Mouse (Mus musculus) ovary, postnatal 36 days (tissue): ENCODE data around the gene Mndal.
"Not testable (repeated sequence)": the region's sequence is repeated elsewhere in the genome, so short reads cannot be mapped to it uniquely, and the experiment has no call there.

Source experiments
- DNase-seq: peaks from one replicate; pipeline ENCODE4 v3.0.0; 2022; ENCODE audit warnings: low spot score, mixed read lengths

Gene Mndal

DNA sequence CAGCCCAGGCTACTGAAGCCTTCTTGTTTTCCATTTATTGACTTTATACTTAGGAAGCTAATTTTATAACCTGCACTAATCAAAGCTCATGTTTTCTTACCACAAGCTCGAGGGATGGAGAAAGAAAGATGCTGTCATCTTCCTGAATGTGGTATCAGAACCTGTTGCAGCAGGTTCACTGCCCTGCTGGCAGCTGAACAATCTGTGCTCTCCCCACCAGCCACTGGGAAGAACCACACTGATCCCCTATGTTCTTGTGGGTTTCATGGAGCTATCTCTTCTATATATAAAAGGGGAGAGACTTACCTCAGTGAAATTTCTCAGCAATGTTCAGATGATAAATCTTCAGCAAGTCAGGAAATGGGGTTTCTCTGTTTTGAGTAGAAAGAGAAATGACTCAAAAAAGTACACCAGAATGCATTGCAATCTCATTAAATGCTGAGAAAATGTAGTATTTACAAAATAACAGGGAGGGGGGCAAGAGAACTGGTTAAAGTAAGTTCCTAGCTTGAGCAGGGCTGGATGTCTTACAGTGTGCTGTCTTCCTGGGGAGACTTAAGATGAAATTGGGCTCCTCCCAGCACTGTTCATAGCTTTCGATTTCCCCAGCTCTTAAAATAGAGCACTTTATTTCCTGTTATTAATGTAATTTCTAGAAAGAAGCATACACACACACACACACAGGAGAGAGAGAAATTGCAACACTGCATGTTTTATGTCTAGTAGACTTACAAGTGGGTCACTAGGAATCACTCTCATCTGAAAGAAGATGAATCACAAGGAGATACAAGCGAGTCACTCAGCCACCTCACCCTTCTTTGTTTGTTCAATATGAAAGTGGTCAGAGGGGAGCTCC lies at the start of gene Mndal, which contains the start of gene Ifi203:
Gene Mndal (minus strand): TSS at position 568 of the 856 bp plus-strand sequence.
Gene Ifi203 (minus strand): TSS at position 749 of the 856 bp plus-strand sequence.
- DNase-seq = not testable (repeated sequence)

- DNase-seq = not testable (repeated sequence)
Observed at GRCm38 (mm10) chr1:173982694-173983305, 40.5 kb upstream of the Mndal start, which contains the start of gene Ifi202b. Gene Ifi202b (minus strand): TSS chr1:173982744.

GRCm38 (mm10) chr1:173981038-173981437 lies 38.7 kb upstream of the Mndal start:
- not testable (repeated sequence) for DNase-seq

DNA sequence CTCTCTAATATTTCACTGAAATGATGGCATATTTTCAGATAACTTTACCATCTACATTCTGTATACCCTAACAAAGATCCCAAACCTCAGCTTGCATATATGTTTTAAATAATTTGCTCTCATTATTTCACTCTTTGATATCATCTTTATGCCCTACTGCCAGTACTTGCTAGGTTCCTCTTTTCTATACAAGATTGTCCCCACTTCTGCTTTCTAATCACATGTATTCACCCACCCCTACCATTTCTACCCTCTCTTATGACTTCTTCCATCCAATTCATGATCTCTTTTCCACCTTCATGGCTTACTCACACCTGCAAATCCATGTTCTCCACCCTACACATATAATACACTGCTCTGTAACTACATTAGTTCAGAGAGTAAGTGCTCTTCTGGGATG lies 35.3 kb upstream of the Mndal start:
- DNase-seq = no peak

DNA sequence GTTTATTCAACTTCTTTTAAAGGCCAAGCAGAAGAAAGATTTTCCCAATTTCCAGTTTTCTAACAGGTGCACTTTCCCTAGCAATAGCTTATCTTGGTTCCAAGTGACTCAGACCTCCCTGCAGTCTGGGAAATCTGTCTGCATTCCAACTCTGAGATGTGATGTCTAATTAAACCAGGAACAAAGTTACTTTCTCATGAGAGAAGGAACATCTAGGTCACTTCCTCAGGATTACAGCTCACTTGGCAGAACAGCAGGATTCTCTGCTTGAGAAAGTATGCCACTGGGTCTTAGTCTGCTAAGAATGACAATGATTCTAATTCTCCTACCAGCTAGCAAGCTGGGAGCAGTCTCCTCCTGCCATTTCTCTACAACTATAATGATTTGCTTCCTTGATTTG lies 30.8 kb upstream of the Mndal start:
- no peak for DNase-seq

DNA sequence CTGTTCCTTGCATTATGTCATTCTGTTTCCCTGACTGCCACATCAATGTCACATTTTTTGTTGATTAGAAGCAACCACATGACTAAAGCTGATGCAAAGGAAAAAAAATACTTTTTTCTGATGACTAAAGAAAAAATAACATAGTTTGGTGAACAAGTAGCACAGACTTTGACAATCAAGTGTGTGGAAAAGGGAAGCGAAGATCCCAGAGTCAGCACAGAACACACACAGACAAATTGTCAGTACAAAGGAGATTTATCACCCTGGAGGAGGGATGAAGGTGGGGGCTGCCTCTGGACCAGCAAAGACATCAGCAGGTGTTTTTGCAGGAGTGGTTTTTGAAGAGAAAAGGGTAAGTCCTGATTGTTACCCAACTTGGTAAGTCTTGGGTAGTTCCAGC lies 19.2 kb upstream of the Mndal start:
- DNase-seq = not testable (repeated sequence)

- not testable (repeated sequence) for DNase-seq
Observed at GRCm38 (mm10) chr1:173959998-173960397, 17.7 kb upstream of the Mndal start.

DNA sequence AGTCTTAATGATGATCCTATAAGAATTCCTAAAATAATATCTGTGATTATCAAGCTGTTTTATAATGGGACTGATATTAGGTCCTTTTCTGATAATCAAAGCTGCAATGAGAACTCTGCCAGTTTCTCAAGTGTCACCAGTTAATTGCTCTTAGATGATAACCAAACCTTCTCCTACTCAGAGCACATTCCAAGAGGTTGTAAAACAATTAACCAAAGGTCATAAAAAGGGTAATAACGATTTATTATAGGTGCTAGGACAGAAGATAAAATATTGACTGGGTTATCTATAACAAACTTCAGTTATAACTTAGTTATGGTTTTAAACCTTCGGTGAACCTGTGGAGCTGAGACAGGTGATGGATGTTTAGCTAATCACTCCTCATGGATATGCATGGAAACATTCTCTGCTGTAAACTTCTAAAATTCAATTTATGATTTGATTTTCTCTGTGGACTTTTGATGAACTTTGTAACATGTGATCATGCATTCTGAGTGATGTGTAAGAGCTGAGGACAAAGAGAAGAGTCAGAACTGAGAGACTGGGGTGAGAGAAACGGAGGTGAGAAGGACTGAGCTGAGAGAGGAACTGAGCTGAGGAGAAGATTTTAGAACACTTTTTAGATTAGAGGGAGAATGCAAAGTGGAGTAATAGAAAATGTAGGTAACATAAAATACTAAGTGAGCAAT lies 13.7 kb upstream of the Mndal start:
- not testable (repeated sequence) for DNase-seq

- no peak for DNase-seq
Observed at GRCm38 (mm10) chr1:173955071-173955796, 12.9 kb upstream of the Mndal start.

DNA sequence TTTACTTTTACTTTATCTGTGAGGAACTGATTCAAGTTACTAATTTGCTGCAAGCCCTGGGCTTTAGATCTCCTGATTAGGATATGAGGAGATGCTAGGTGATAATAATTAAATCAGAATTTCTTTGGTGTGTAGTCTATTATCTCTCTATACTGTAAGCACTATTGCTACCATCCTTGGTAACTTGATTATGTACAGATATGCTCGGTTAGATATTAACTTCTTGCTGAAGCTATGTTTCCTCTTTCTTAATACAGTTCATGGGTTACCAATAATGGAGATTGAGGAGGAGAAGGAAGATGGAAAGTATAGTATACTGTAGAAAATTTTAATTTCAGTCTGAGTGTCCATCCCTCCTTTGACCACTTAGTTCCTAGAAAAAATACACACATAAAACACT lies 11.3 kb upstream of the Mndal start:
- DNase-seq = no peak

DNA sequence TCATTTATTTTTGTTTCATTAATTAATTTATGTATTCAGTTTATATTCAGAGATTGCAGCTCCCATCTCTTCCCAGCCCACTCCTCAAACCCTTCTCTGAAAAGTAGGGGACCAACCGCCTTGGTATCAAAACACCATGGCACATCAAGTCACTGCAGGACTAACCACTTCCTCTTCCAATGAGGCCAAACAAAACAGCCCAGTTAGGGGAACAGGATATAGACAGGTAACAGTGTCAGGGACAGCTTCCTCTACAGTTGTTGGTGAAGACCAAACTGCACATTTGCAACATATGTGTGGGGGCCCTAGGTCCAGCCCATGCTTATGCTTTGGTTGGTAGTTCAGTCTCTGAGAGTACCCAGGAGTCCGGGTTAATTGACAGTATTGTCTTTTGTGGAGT lies 6.8 kb upstream of the Mndal start:
- not testable (repeated sequence) for DNase-seq

- not testable (repeated sequence) for DNase-seq
Observed at GRCm38 (mm10) chr1:173942780-173943066, 432 bp upstream of the Mndal start.

DNA sequence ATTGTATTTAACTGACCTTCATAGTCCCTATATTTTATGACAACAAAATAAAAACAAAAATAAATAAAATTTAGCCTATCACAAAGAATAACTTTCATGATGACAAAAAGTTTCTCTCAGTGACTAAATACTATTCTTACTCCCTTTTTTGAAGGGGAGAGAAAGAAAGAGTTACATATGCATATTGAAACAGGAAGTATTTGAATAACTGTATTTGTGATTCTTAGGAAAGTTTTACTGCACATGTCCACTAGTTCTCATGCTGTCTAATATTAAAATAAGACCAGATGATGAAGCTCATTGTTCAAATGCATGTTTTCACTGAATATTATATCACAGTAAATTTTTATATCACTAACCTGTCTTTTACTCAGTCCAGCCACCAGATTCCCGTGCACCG lies 769 bp downstream of the Mndal start:
- not testable (repeated sequence) for DNase-seq

GRCm38 (mm10) chr1:173919279-173919678 lies 23.0 kb downstream of the Mndal start:
- DNase-seq = not testable (repeated sequence)

- DNase-seq = no peak
Observed at GRCm38 (mm10) chr1:173914559-173914958, 27.7 kb downstream of the Mndal start.

- DNase-seq = not testable (repeated sequence)
Observed at GRCm38 (mm10) chr1:173913256-173913791, 29.0 kb downstream of the Mndal start.

GRCm38 (mm10) chr1:173912548-173913255 lies 29.6 kb downstream of the Mndal start, which contains the start of gene Ifi211:
Gene Ifi211 (minus strand): TSS chr1:173913046.
- DNase-seq = peak; percentile 5

- DNase-seq = no peak
Observed at GRCm38 (mm10) chr1:173911808-173912464, 30.4 kb downstream of the Mndal start.

DNA sequence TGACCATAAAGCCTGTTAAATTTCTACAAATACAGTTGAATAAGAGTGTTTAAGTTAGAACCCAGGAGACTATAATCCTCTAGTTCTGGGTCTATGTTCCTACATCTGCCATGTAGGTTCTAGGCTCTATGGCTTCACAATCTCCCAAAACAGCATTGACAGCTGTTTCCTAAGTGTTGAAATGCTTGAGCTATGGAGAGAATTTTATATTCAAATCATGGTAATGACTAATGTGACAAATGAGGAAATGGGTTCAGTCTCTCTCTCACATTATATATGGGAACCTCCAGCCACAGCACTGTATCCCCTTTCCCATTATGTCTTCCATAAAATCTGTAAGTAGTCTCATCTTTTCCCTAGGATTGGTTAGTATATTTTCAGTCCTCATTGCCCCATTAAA lies 33.9 kb downstream of the Mndal start:
- not testable (repeated sequence) for DNase-seq

DNA sequence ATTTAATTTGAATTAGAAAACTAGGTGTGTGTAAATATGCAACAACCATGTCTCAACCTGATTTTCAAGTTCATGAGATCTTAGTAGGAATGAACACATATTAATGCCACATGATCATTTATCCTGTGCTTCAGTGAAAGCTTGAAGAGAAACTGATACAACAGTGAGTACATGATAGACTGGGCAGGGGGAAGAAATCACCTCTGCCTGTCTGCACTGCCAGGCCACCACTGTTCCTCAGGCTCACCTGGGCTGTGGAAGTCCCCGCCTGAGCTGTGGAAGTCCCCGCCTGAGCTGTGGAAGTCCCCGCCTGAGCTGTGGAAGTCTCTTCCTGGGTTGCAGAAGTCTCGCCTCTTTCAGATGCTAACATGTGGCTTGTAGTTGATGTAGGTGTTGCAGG lies 36.4 kb downstream of the Mndal start:
- not testable (repeated sequence) for DNase-seq
